Mouse (Mus musculus): ENCODE data around the gene Col13a1. TPM values are rescaled to one million over a fixed set of nuclear protein-coding genes. Genes with fewer than 3 reads are reported as not detected.
A peak's percentile ranks its signal among the peaks of the same experiment; 100 is the strongest.

The Col13a1 gene
- polyA plus RNA-seq, 1 experiment from 2014 or later, result 9.4 TPM

GRCm38 (mm10) chr10:61928725-61929651 lies 49.9 kb downstream of the Col13a1 start:
- peak; percentile 78 for ATAC-seq (replicated peaks; ENCODE audit: insufficient number of reproducible peaks, low FRiP score, low TSS enrichment)
- H3K27ac ChIP-seq (ENCODE audit: low read depth, low read length), result peak overlapping the region; percentile 72
- peak overlapping the region; percentile 52 for H3K4me2 ChIP-seq
- no peaks in the 10 kb centered on the region for H3K27me3 ChIP-seq (ENCODE audit: control insufficient read depth, insufficient read depth, low read length)
- H3K4me1 ChIP-seq (ENCODE audit: control insufficient read depth, insufficient read depth, low read length), result peaks cover 29% of the 10 kb centered on the region
- no peaks in the 10 kb centered on the region for H3K36me3 ChIP-seq (ENCODE audit: control insufficient read depth, insufficient read depth, low read length)
- 3% methylated on average over 24 of the region's 24 CpGs for WGBS (ENCODE audit: insufficient replicate concordance)
- peak overlapping the region; percentile 17; the same call in 1 of the 2 replicates for H3K9ac ChIP-seq (ENCODE audit: low read depth, low read length)
- no peak overlapping the region for H3K4me3 ChIP-seq (ENCODE audit: low read depth, low read length)
- H3K9me3 ChIP-seq (replicated peaks; ENCODE audit: control insufficient read depth, low read length), result no peaks in the 10 kb centered on the region

- H3K4me3 ChIP-seq (ENCODE audit: low read depth, low read length), result no peak overlapping the region
- no peaks in the 10 kb centered on the region for H3K9me3 ChIP-seq (replicated peaks; ENCODE audit: control insufficient read depth, low read length)
- H3K9ac ChIP-seq (ENCODE audit: low read depth, low read length), result no peak overlapping the region
- ATAC-seq (replicated peaks; ENCODE audit: insufficient number of reproducible peaks, low FRiP score, low TSS enrichment), result no peak
- H3K27me3 ChIP-seq (ENCODE audit: control insufficient read depth, insufficient read depth, low read length), result no peaks in the 10 kb centered on the region
- no peak overlapping the region for H3K27ac ChIP-seq (ENCODE audit: low read depth, low read length)
- H3K4me2 ChIP-seq, result no peak overlapping the region
- peaks cover 47% of the 10 kb centered on the region for H3K4me1 ChIP-seq (ENCODE audit: control insufficient read depth, insufficient read depth, low read length)
- no peaks in the 10 kb centered on the region for H3K36me3 ChIP-seq (ENCODE audit: control insufficient read depth, insufficient read depth, low read length)
Measured at GRCm38 (mm10) chr10:61925691-61926090, 53.2 kb downstream of the Col13a1 start.

GRCm38 (mm10) chr10:61920655-61921365 lies 58.1 kb downstream of the Col13a1 start:
- Histone ChIP-seq H3K36me3 (ENCODE audit: control insufficient read depth, insufficient read depth, low read length) (peaks cover 2% of the 10 kb centered on the region; the same call in 1 of the 2 replicates), H3K4me2 (peak overlapping the region; percentile 56), H3K4me1 (ENCODE audit: control insufficient read depth, insufficient read depth, low read length) (peaks cover 39% of the 10 kb centered on the region), H3K27ac (ENCODE audit: low read depth, low read length) (peak overlapping the region; percentile 91), H3K4me3 (ENCODE audit: low read depth, low read length) (no peak overlapping the region), H3K27me3 (ENCODE audit: control insufficient read depth, insufficient read depth, low read length) (no peaks in the 10 kb centered on the region), H3K9ac (ENCODE audit: low read depth, low read length) (peak overlapping the region; percentile 54; the same call in 1 of the 2 replicates), H3K9me3 (replicated peaks; ENCODE audit: control insufficient read depth, low read length) (peaks cover 4% of the 10 kb centered on the region; the same call in 1 of the 2 replicates)
- WGBS (ENCODE audit: insufficient replicate concordance), result 14% methylated on average over 11 of the region's 11 CpGs
- peak; percentile 56 for ATAC-seq (replicated peaks; ENCODE audit: insufficient number of reproducible peaks, low FRiP score, low TSS enrichment)

GRCm38 (mm10) chr10:61919924-61920654 lies 58.8 kb downstream of the Col13a1 start:
- H3K4me2 ChIP-seq, result peak overlapping the region; percentile 56
- peak overlapping the region; percentile 54; the same call in 1 of the 2 replicates for H3K9ac ChIP-seq (ENCODE audit: low read depth, low read length)
- H3K27ac ChIP-seq (ENCODE audit: low read depth, low read length), result peak overlapping the region; percentile 91
- H3K36me3 ChIP-seq (ENCODE audit: control insufficient read depth, insufficient read depth, low read length), result peaks cover 2% of the 10 kb centered on the region; the same call in 1 of the 2 replicates
- H3K4me1 ChIP-seq (ENCODE audit: control insufficient read depth, insufficient read depth, low read length), result peaks cover 39% of the 10 kb centered on the region
- peak; percentile 70 for ATAC-seq (replicated peaks; ENCODE audit: insufficient number of reproducible peaks, low FRiP score, low TSS enrichment)
- peaks cover 11% of the 10 kb centered on the region for H3K9me3 ChIP-seq (replicated peaks; ENCODE audit: control insufficient read depth, low read length)
- H3K4me3 ChIP-seq (ENCODE audit: low read depth, low read length), result no peak overlapping the region
- WGBS (ENCODE audit: insufficient replicate concordance), result 12% methylated on average over 13 of the region's 13 CpGs
- no peaks in the 10 kb centered on the region for H3K27me3 ChIP-seq (ENCODE audit: control insufficient read depth, insufficient read depth, low read length)

DNA sequence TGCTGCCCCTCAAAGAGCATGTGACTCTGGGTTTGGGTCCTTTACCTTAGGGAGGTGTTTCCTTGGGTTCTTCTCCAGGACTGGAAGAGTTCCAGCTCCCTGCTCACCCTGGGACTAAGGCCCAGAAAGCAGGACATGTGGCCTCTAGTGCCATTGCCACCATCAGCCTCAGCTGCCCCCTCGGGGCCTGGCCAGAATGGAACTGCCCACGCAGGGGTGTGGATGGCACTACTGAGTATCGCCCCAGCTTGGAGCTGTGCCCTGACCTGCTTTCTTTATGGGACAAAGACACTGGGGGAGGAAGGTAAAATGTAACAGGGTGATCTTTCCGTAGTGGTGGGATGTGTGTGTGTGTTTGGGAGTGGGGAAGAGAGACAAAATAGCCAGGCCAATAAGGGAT lies 59.4 kb downstream of the Col13a1 start:
- peaks cover 2% of the 10 kb centered on the region; the same call in 1 of the 2 replicates for H3K36me3 ChIP-seq (ENCODE audit: control insufficient read depth, insufficient read depth, low read length)
- H3K4me1 ChIP-seq (ENCODE audit: control insufficient read depth, insufficient read depth, low read length), result peaks cover 39% of the 10 kb centered on the region
- H3K4me3 ChIP-seq (ENCODE audit: low read depth, low read length), result no peak overlapping the region
- 70% methylated on average over 4 of the region's 4 CpGs for whole genome bisulfite sequencing (ENCODE audit: insufficient replicate concordance)
- no peaks in the 10 kb centered on the region for H3K27me3 ChIP-seq (ENCODE audit: control insufficient read depth, insufficient read depth, low read length)
- ATAC-seq (replicated peaks; ENCODE audit: insufficient number of reproducible peaks, low FRiP score, low TSS enrichment), result no peak
- H3K4me2 ChIP-seq, result peak overlapping the region; percentile 56; the same call in 1 of the 2 replicates
- no peak overlapping the region for H3K9ac ChIP-seq (ENCODE audit: low read depth, low read length)
- peak overlapping the region; percentile 91 for H3K27ac ChIP-seq (ENCODE audit: low read depth, low read length)
- H3K9me3 ChIP-seq (replicated peaks; ENCODE audit: control insufficient read depth, low read length), result peaks cover 13% of the 10 kb centered on the region

- H3K9me3 ChIP-seq (replicated peaks; ENCODE audit: control insufficient read depth, low read length), result peaks cover 13% of the 10 kb centered on the region
- H3K4me3 ChIP-seq (ENCODE audit: low read depth, low read length), result no peak overlapping the region
- no peak overlapping the region for H3K27ac ChIP-seq (ENCODE audit: low read depth, low read length)
- no peak for ATAC-seq (replicated peaks; ENCODE audit: insufficient number of reproducible peaks, low FRiP score, low TSS enrichment)
- WGBS (ENCODE audit: insufficient replicate concordance), result 92% methylated on average over 12 of the region's 12 CpGs
- no peak overlapping the region for H3K4me2 ChIP-seq
- H3K4me1 ChIP-seq (ENCODE audit: control insufficient read depth, insufficient read depth, low read length), result peaks cover 29% of the 10 kb centered on the region
- no peaks in the 10 kb centered on the region for H3K27me3 ChIP-seq (ENCODE audit: control insufficient read depth, insufficient read depth, low read length)
- H3K36me3 ChIP-seq (ENCODE audit: control insufficient read depth, insufficient read depth, low read length), result peaks cover 2% of the 10 kb centered on the region; the same call in 1 of the 2 replicates
- no peak overlapping the region for H3K9ac ChIP-seq (ENCODE audit: low read depth, low read length)
Measured at GRCm38 (mm10) chr10:61917066-61917465, 61.8 kb downstream of the Col13a1 start.

DNA sequence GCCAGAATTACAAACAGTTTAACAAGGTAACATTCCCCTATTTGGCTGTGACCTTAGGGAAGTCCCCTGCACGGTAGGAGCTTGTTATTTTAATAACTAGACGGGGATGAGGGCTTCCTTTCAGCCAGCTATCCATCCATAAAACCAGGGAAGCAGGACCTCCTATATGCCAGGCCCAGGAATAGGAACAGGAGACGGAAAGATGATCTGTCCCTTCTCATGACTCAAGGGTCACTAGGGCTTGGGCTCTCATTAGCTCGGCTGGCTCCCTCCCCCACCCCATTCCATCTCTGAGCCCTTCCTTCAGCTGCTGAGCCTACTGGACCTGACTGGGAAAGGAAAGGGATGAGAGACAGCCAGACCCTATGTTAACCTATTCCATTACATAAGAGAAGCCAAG lies 67.1 kb downstream of the Col13a1 start:
- no peak overlapping the region for H3K4me3 ChIP-seq (ENCODE audit: low read depth, low read length)
- peaks cover 11% of the 10 kb centered on the region for H3K9me3 ChIP-seq (replicated peaks; ENCODE audit: control insufficient read depth, low read length)
- WGBS (ENCODE audit: insufficient replicate concordance), result 59% methylated on average over 4 of the region's 4 CpGs
- H3K4me2 ChIP-seq, result no peak overlapping the region
- peaks cover 2% of the 10 kb centered on the region for H3K4me1 ChIP-seq (ENCODE audit: control insufficient read depth, insufficient read depth, low read length)
- H3K27me3 ChIP-seq (ENCODE audit: control insufficient read depth, insufficient read depth, low read length), result no peaks in the 10 kb centered on the region
- no peak overlapping the region for H3K9ac ChIP-seq (ENCODE audit: low read depth, low read length)
- no peak overlapping the region for H3K27ac ChIP-seq (ENCODE audit: low read depth, low read length)
- no peaks in the 10 kb centered on the region for H3K36me3 ChIP-seq (ENCODE audit: control insufficient read depth, insufficient read depth, low read length)
- ATAC-seq (replicated peaks; ENCODE audit: insufficient number of reproducible peaks, low FRiP score, low TSS enrichment), result no peak

- Histone ChIP-seq H3K4me3 (ENCODE audit: low read depth, low read length) (no peak overlapping the region), H3K4me2 (no peak overlapping the region), H3K27me3 (ENCODE audit: control insufficient read depth, insufficient read depth, low read length) (no peaks in the 10 kb centered on the region), H3K9me3 (replicated peaks; ENCODE audit: control insufficient read depth, low read length) (0 out of 2 replicates have a peak, but pooled peaks cover 2% of the 10 kb centered on the region), H3K4me1 (ENCODE audit: control insufficient read depth, insufficient read depth, low read length) (peaks cover 8% of the 10 kb centered on the region), H3K36me3 (ENCODE audit: control insufficient read depth, insufficient read depth, low read length) (no peaks in the 10 kb centered on the region), H3K9ac (ENCODE audit: low read depth, low read length) (no peak overlapping the region), H3K27ac (ENCODE audit: low read depth, low read length) (no peak overlapping the region)
- ATAC-seq (replicated peaks; ENCODE audit: insufficient number of reproducible peaks, low FRiP score, low TSS enrichment), result no peak
- WGBS (ENCODE audit: insufficient replicate concordance), result 80% methylated on average over 3 of the region's 3 CpGs
Measured at GRCm38 (mm10) chr10:61909004-61909403, 69.9 kb downstream of the Col13a1 start.

Data from heart, embryonic 11.5 days (tissue).